ENCODE assay signal across 28 mouse cellular contexts in the genomic region with DNA sequence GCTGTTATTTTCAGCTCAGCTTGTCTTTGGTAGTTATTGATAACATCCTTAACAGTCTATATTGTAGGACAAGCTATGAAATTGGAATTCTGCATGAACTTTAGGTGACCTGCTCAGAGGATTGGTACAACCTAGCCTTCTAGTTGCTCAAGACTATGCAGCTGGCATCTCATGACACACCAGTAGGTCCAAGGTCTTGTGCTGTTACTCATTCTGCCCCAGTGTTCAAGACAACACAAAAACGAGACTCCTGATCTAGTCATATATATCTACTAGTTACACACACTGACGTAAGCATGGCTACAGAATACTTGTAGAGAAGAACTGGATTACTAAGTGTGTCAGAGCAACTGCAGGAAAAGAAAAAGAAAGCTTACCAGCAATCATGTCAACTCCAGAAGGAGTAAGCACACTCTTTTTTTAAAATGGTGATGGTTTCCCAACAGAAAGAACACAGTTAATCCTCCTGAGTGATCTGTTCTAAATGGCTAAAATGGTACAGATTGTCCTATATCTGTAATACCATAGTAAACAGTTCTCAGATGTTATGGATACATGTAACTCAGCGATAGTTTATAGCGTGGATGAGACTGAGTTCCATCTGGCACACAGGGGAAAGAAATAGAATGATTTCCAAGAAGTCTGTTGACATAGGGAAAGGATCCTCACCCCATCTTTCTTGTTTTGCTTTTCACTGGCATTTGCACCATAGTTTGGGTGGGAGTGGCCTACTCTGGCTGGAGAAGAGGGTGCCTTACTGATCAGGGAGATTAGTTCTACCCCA.
A peak's percentile ranks its signal among the peaks of the same experiment; 100 is the strongest.
DNase-seq lines count a peak whose midpoint lies in the region; ATAC-seq and TF ChIP-seq lines count a peak whose summit lies in the region.
"Had no signal": no experiment of that assay in that cellular context is flagged by ENCODE, and none has a peak within 500 bp of the region (broad histone marks: within the 10 kb centered on the region; RNA-seq: fewer than 3 reads in every experiment).

No protein-coding gene starts in this region.

- WGBS in forebrain, embryonic 13.5 days: 88% methylated on average over 4 of the region's 4 CpGs
- WGBS in forebrain, embryonic 11.5 days: 87% methylated on average over 4 of the region's 4 CpGs
- 93% methylated on average over 4 of the region's 4 CpGs for WGBS in hindbrain, postnatal 0 days
- WGBS in hindbrain, embryonic 12.5 days: 94% methylated on average over 4 of the region's 4 CpGs
- 86% methylated on average over 4 of the region's 4 CpGs for WGBS in neural tube, embryonic 15.5 days

- peaks cover 24% of the 10 kb centered on the region for H3K4me1 ChIP-seq in forebrain, embryonic 13.5 days
- no peaks in the 10 kb centered on the region for H3K4me1 ChIP-seq in forebrain, embryonic 11.5 days (replicated peaks; ENCODE audit: control insufficient read depth, insufficient read depth, low read length)
- H3K4me1 ChIP-seq in hindbrain, postnatal 0 days (ENCODE audit: insufficient read depth, low read length): no peaks in the 10 kb centered on the region
- H3K4me1 ChIP-seq in hindbrain, embryonic 12.5 days: peaks cover 15% of the 10 kb centered on the region
- H3K4me1 ChIP-seq in neural tube, embryonic 15.5 days: peaks cover 17% of the 10 kb centered on the region
- H3K4me1 ChIP-seq: intestine, embryonic 15.5 days; limb, embryonic 15.5 days; lung, embryonic 15.5 days had no signal

- H3K4me3 ChIP-seq in forebrain, embryonic 13.5 days: no peak overlapping the region
- no peak overlapping the region for H3K4me3 ChIP-seq in forebrain, embryonic 11.5 days (ENCODE audit: low read depth, low read length)
- H3K4me3 ChIP-seq in hindbrain, postnatal 0 days (ENCODE audit: low read length): no peak overlapping the region
- no peak overlapping the region for H3K4me3 ChIP-seq in hindbrain, embryonic 12.5 days
- no peak overlapping the region for H3K4me3 ChIP-seq in neural tube, embryonic 15.5 days (replicated peaks)
- H3K4me3 ChIP-seq: embryonic facial prominence, embryonic 13.5 days; erythroblast, embryonic 14.5 days; intestine, embryonic 15.5 days; left cerebral cortex, adult 2 months; limb, embryonic 15.5 days; lung, embryonic 15.5 days; midbrain, embryonic 10.5 days had no signal

- H3K9ac ChIP-seq in forebrain, embryonic 13.5 days: no peak overlapping the region
- no peak overlapping the region for H3K9ac ChIP-seq in forebrain, embryonic 11.5 days (ENCODE audit: low read length)
- H3K9ac ChIP-seq in hindbrain, postnatal 0 days (replicated peaks; ENCODE audit: low read length): no peak overlapping the region
- no peak overlapping the region for H3K9ac ChIP-seq in hindbrain, embryonic 12.5 days
- H3K9ac ChIP-seq in neural tube, embryonic 15.5 days (replicated peaks): no peak overlapping the region
- H3K9ac ChIP-seq: embryonic facial prominence, embryonic 13.5 days; intestine, embryonic 15.5 days; limb, embryonic 15.5 days; liver, embryonic 14.5 days; lung, embryonic 15.5 days had no signal

- no peaks in the 10 kb centered on the region for H3K9me3 ChIP-seq in forebrain, embryonic 13.5 days (replicated peaks)
- H3K9me3 ChIP-seq in forebrain, embryonic 11.5 days (ENCODE audit: control insufficient read depth, low read length): no peaks in the 10 kb centered on the region
- no peaks in the 10 kb centered on the region for H3K9me3 ChIP-seq in hindbrain, postnatal 0 days (ENCODE audit: low read length)
- H3K9me3 ChIP-seq in hindbrain, embryonic 12.5 days (replicated peaks): no peaks in the 10 kb centered on the region
- no peaks in the 10 kb centered on the region for H3K9me3 ChIP-seq in neural tube, embryonic 15.5 days (replicated peaks)
- H3K9me3 ChIP-seq: embryonic facial prominence, embryonic 13.5 days; intestine, embryonic 15.5 days; limb, embryonic 15.5 days; lung, embryonic 15.5 days; midbrain, embryonic 10.5 days had no signal

- 0 out of 2 replicates have a peak overlapping the region, but pooled peaks have one; percentile 11 for H3K27ac ChIP-seq in forebrain, embryonic 13.5 days
- no peak overlapping the region for H3K27ac ChIP-seq in forebrain, embryonic 11.5 days (ENCODE audit: low read depth, low read length)
- H3K27ac ChIP-seq in hindbrain, postnatal 0 days: peak overlapping the region; percentile 15; the same call in 1 of the 2 replicates
- no peak overlapping the region for H3K27ac ChIP-seq in hindbrain, embryonic 12.5 days
- peak overlapping the region; percentile 37 for H3K27ac ChIP-seq in neural tube, embryonic 15.5 days (replicated peaks)
- H3K27ac ChIP-seq: embryonic facial prominence, embryonic 13.5 days; intestine, embryonic 15.5 days; left cerebral cortex, adult 2 months; limb, embryonic 15.5 days; liver, embryonic 14.5 days; lung, embryonic 15.5 days; macrophage; midbrain, embryonic 10.5 days had no signal

- H3K27me3 ChIP-seq in forebrain, embryonic 13.5 days: no peaks in the 10 kb centered on the region
- H3K27me3 ChIP-seq in forebrain, embryonic 11.5 days (ENCODE audit: control insufficient read depth, insufficient read depth, low read length): no peaks in the 10 kb centered on the region
- H3K27me3 ChIP-seq in hindbrain, postnatal 0 days (ENCODE audit: insufficient read depth, low read length): no peaks in the 10 kb centered on the region
- no peaks in the 10 kb centered on the region for H3K27me3 ChIP-seq in hindbrain, embryonic 12.5 days
- no peaks in the 10 kb centered on the region for H3K27me3 ChIP-seq in neural tube, embryonic 15.5 days (replicated peaks)
- H3K27me3 ChIP-seq: embryonic facial prominence, embryonic 13.5 days; intestine, embryonic 15.5 days; limb, embryonic 15.5 days; lung, embryonic 15.5 days; Patski had no signal

- no peak overlapping the region for H3K4me2 ChIP-seq in forebrain, embryonic 13.5 days
- H3K4me2 ChIP-seq in forebrain, embryonic 11.5 days (ENCODE audit: low read depth, low read length, severe bottlenecking): no peak overlapping the region
- H3K4me2 ChIP-seq in hindbrain, postnatal 0 days (ENCODE audit: low read depth, low read length): no peak overlapping the region
- no peak overlapping the region for H3K4me2 ChIP-seq in hindbrain, embryonic 12.5 days (replicated peaks)
- H3K4me2 ChIP-seq in neural tube, embryonic 15.5 days: no peak overlapping the region
- H3K4me2 ChIP-seq: embryonic facial prominence, embryonic 13.5 days; heart, embryonic 11.5 days; intestine, embryonic 15.5 days; limb, embryonic 15.5 days; lung, embryonic 15.5 days had no signal

- H3K36me3 ChIP-seq in forebrain, embryonic 13.5 days (ENCODE audit: poor library complexity, severe bottlenecking): 0 out of 2 replicates have a peak, but pooled peaks cover 6% of the 10 kb centered on the region
- H3K36me3 ChIP-seq in forebrain, embryonic 11.5 days (ENCODE audit: control insufficient read depth, insufficient read depth, low read length): no peaks in the 10 kb centered on the region
- H3K36me3 ChIP-seq in hindbrain, postnatal 0 days (ENCODE audit: insufficient read depth, low read length): no peaks in the 10 kb centered on the region
- no peaks in the 10 kb centered on the region for H3K36me3 ChIP-seq in hindbrain, embryonic 12.5 days
- no peaks in the 10 kb centered on the region for H3K36me3 ChIP-seq in neural tube, embryonic 15.5 days
- H3K36me3 ChIP-seq: embryonic facial prominence, embryonic 13.5 days; intestine, embryonic 15.5 days; limb, embryonic 15.5 days; lung, embryonic 15.5 days; midbrain, embryonic 10.5 days had no signal

- no peak for ATAC-seq in forebrain, embryonic 13.5 days
- no peak for ATAC-seq in forebrain, embryonic 11.5 days (replicated peaks; ENCODE audit: low FRiP score)
- ATAC-seq in hindbrain, postnatal 0 days: no peak
- ATAC-seq in hindbrain, embryonic 12.5 days (ENCODE audit: low FRiP score): no peak
- no peak for ATAC-seq in neural tube, embryonic 15.5 days (ENCODE audit: low FRiP score)
- ATAC-seq: intestine, embryonic 15.5 days; Patski had no signal

- no peak for TF ChIP-seq CTCF in hindbrain, postnatal 0 days (IDR thresholded peaks at IDR 0.05; ENCODE audit: low read depth)

- DNase-seq in forebrain, embryonic 11.5 days (ENCODE audit: low spot score): no peak
- no peak for DNase-seq in hindbrain, postnatal 0 days (ENCODE audit: low spot score)
- DNase-seq in adrenal gland, postnatal 14 days: peak; percentile 40
- no peak for DNase-seq in spleen, postnatal 10 days (ENCODE audit: low spot score in 2 of 2)
- DNase-seq: cerebellum, adult 2 months; cerebellum, postnatal 36 days; embryo, embryonic 11 days; heart, adult 11 months; kidney, adult 8-10 months; kidney, postnatal 10 days; left cerebral cortex, postnatal 4 days; retina, postnatal 1 day; right cerebral cortex, postnatal 25 days; spleen, adult 18-20 months had no signal

Comparison
In these comparisons a context has a peak if more than half of its experiments do, and no peak if none do; other contexts are left out.
1. H3K27ac ChIP-seq: peak in forebrain, embryonic 13.5 days (single experiment), hindbrain, postnatal 0 days (single experiment) and neural tube, embryonic 15.5 days (single experiment); none in forebrain, embryonic 11.5 days (single experiment) and hindbrain, embryonic 12.5 days (single experiment).